Mouse (Mus musculus) kidney, embryonic 16.5 days (tissue): ENCODE measurements around the gene Cat. TPM values are rescaled to one million over a fixed set of nuclear protein-coding genes. Genes with fewer than 3 reads are reported as not detected.

ENCODE experiments used
- ATAC-seq: fragments of 200-750 bp; cut with Nextera tagmentation; 2 replicates; pipeline ENCODE4 v1.8.0; 2017; ENCODE audit warnings: moderate TSS enrichment; ENCODE audit not compliant: low FRiP score, low TSS enrichment
- H3K27ac ChIP-seq: fragments of 300-500 bp; sonication (generic); 2 replicates; pipeline ENCODE4 v1.5.1; 2014; ENCODE audit warnings: low read length
- H3K27me3 ChIP-seq: fragments of 300-500 bp; sonication (generic); 2 replicates; pipeline ENCODE4 v1.6.1; 2014; ENCODE audit warnings: low read length, control low read depth, mixed read lengths; ENCODE audit not compliant: insufficient read depth
- H3K36me3 ChIP-seq: fragments of 300-500 bp; sonication (generic); 2 replicates; pipeline ENCODE4 v1.6.1; 2014; ENCODE audit warnings: low read length, control low read depth, mixed read lengths; ENCODE audit not compliant: insufficient read depth
- H3K4me1 ChIP-seq: fragments of 300-500 bp; sonication (generic); 2 replicates; pipeline ENCODE4 v1.6.1; 2014; ENCODE audit warnings: low read length, control low read depth, mixed read lengths; ENCODE audit not compliant: insufficient read depth
- H3K4me2 ChIP-seq: fragments of 300-500 bp; sonication (generic); replicated peaks from 2 replicates; pipeline ENCODE4 v1.6.1; 2014; ENCODE audit warnings: low read depth, low read length
- H3K4me3 ChIP-seq: fragments of 300-500 bp; sonication (generic); 2 replicates; pipeline ENCODE4 v1.5.1; 2014; ENCODE audit warnings: mild to moderate bottlenecking, low read length
- H3K9ac ChIP-seq: fragments of 300-500 bp; sonication (generic); replicated peaks from 2 replicates; pipeline ENCODE4 v1.6.1; 2014; ENCODE audit warnings: low read length
- H3K9me3 ChIP-seq: fragments of 300-500 bp; sonication (generic); 2 replicates; pipeline ENCODE4 v1.6.1; 2016; ENCODE audit warnings: low read length, control low read depth
- WGBS: fragments of 180-500 bp; shearing (Covaris S2); extraction: QIAGEN DNeasy Blood & Tissue Kit; methylation state at CpG from one replicate; pipeline ENCODE4 v1.1.7; 2014; 5-methylcytosine and 5-hydroxymethylcytosine counted together
- polyA plus RNA-seq: library from polyadenylated mRNA; unstranded; fragments of >200 nt; fragmentation: Nextera tagmentation; extraction: Ambion mirVana; gene quantifications from 2 replicates; pipeline ENCODE4 v1.2.1, GENCODE M21; 2015

The Cat gene
- polyA plus RNA-seq, 1 experiment from 2014 or later, result 101 TPM

DNA sequence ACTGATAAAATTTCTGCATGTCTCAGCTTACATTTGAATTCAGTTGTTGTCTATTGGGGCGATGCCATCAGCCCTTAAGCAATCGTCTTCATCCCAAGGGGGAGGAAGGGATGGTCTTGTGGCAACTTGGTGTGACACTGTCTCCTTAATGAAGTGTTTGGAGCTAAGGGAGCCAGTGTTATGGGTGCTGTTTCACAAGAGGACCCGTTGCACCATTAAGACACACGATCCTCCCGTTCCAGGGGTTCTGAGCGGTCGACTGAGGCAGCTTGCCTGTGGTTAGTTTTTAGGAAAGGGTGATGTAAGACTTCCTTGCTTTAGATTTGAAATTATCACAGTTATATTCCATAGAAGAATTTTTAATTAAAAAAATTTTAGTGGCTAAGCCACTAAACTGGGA is 35.1 kb downstream of the Cat start:
- no peak for ATAC-seq
- peak overlapping the region; percentile 35; the same call in 1 of the 2 replicates for H3K4me2 ChIP-seq
- no peak overlapping the region for H3K27ac ChIP-seq
- H3K36me3 ChIP-seq, result peaks cover 11% of the 10 kb centered on the region
- H3K4me3 ChIP-seq, result no peak overlapping the region
- no peaks in the 10 kb centered on the region for H3K9me3 ChIP-seq
- WGBS, result 46% methylated on average over 7 of the region's 7 CpGs
- no peak overlapping the region for H3K9ac ChIP-seq
- no peaks in the 10 kb centered on the region for H3K4me1 ChIP-seq
- no peaks in the 10 kb centered on the region for H3K27me3 ChIP-seq

DNA sequence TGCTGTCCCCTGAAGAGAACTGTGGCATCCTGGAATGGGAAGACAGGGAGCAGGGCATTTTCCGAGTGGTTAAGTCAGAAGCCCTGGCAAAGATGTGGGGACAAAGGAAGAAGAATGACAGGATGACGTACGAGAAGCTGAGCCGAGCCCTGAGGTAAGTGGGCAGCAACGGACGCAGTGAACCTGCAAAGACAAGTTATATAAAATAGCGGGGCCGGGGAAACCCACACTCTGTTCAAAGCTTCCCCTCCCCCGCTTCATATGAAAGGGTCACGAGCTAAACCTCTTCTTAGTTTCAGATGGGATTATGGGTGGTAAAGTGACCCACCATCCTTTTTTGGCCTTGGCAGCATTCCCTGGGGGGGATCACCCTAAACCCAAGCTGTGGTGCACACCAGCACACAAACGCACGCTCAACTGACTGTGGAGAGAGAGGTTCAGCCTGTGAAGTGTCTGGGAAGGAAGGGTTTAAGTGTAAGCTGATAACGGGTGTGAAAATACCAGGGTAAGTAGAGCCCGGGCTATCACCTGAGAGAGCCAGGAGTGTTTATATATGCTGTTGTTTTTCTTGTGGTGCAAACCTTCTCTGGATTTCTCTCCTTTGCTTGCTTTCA is 35.9 kb downstream of the Cat start:
- Histone ChIP-seq H3K4me3 (no peak overlapping the region), H3K27me3 (no peaks in the 10 kb centered on the region), H3K27ac (no peak overlapping the region), H3K36me3 (peaks cover 5% of the 10 kb centered on the region), H3K9me3 (no peaks in the 10 kb centered on the region), H3K4me2 (peak overlapping the region; percentile 35; the same call in 1 of the 2 replicates), H3K4me1 (no peaks in the 10 kb centered on the region), H3K9ac (no peak overlapping the region)
- ATAC-seq, result peak; percentile 62
- 26% methylated on average over 14 of the region's 14 CpGs for WGBS

DNA sequence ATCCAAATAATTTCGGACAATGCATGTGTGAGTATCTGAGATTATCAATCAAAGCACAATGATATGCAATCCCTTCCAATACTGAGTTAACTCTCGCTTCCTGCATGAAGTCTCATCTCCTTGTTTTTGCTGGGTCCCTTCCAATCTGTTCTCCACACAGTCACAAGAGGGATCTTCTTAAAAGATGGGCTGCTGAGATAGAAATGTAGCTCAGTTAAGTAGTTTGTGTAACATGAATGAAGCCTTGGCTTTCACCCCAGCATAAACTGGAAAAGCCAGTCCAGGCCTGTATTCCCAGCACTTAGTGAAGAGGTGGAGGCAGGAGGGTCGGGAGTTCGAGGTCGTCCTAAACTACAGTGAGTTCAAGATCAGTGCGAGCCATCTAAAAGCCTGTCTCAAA is 38.6 kb downstream of the Cat start:
- 86% methylated on average over 6 of the region's 6 CpGs for WGBS
- no peak overlapping the region for H3K27ac ChIP-seq
- no peaks in the 10 kb centered on the region for H3K9me3 ChIP-seq
- H3K4me1 ChIP-seq, result no peaks in the 10 kb centered on the region
- ATAC-seq, result no peak
- no peaks in the 10 kb centered on the region for H3K27me3 ChIP-seq
- H3K36me3 ChIP-seq, result no peaks in the 10 kb centered on the region
- H3K9ac ChIP-seq, result no peak overlapping the region
- no peak overlapping the region for H3K4me3 ChIP-seq
- no peak overlapping the region for H3K4me2 ChIP-seq

DNA sequence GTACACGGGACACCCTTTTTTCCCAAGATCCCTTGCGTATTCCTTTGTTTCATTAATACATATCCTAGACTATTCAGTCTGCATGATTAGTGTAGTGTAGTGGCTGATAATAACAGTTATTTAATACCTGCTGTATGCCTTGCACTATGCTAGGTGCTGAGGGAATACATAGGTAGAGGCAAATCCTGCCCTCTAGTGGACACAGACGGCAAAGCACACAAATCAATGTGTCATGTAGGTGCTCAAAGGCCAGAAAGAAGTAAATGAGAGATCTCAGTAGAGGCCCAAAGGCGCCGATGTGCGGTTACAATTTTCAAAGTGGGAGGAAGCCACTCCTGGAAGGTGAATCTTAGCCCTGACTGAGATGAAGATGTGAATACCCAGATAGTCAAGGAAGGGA is 39.2 kb downstream of the Cat start:
- no peak overlapping the region for H3K4me2 ChIP-seq
- no peaks in the 10 kb centered on the region for H3K36me3 ChIP-seq
- no peak overlapping the region for H3K9ac ChIP-seq
- H3K27me3 ChIP-seq, result no peaks in the 10 kb centered on the region
- no peaks in the 10 kb centered on the region for H3K4me1 ChIP-seq
- WGBS, result 59% methylated on average over 6 of the region's 6 CpGs
- ATAC-seq, result no peak
- H3K9me3 ChIP-seq, result no peaks in the 10 kb centered on the region
- H3K4me3 ChIP-seq, result no peak overlapping the region
- no peak overlapping the region for H3K27ac ChIP-seq

DNA sequence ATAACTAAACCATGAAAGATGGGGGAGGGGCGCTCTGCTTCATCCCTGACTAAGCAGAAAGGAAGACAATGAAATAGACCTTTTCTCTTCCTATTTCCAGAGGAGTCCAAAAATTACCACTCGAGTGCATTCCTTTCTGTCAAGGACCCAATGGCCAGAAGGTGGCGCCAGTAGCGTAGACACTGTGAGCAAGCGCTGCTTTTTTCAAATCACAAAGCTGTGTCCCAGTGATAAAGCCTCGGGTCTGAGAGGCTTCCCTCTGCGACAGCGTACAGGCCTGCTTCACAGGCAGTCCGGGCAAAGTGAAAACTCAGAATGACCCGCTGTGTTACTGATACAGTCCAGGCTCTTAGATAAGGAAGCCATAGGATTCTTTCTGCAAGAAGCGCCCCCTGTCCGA is 45.2 kb downstream of the Cat start:
- peak overlapping the region; percentile 41 for H3K4me2 ChIP-seq
- 5% methylated on average over 12 of the region's 12 CpGs for WGBS
- ATAC-seq, result 0 out of 2 replicates have a peak, but pooled peaks have one; percentile 32
- no peaks in the 10 kb centered on the region for H3K9me3 ChIP-seq
- no peak overlapping the region for H3K4me3 ChIP-seq
- no peaks in the 10 kb centered on the region for H3K27me3 ChIP-seq
- no peaks in the 10 kb centered on the region for H3K36me3 ChIP-seq
- no peak overlapping the region for H3K27ac ChIP-seq
- H3K9ac ChIP-seq, result peak overlapping the region; percentile 45
- H3K4me1 ChIP-seq, result peaks cover 20% of the 10 kb centered on the region

DNA sequence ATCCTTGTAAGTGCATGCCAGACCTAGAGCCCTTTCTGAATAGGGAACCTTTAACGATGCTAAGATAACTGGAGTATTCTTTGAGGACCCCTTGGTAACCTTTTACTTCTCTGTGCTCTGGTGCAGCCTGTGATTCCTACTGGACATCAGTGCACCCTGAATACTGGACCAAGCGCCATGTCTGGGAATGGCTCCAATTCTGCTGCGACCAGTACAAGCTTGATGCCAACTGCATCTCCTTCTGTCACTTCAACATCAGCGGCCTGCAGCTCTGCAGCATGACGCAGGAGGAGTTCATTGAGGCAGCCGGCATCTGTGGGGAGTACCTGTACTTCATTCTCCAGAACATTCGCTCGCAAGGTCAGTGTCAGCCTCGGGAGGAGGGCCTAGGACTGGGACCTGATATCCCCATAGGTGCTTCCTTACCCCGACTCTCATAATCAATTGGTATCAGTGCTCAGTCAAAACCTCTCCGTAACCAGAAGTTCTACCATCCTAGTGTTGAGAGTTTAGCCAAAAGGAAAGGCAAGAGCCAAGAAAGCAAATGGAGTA is 45.8 kb downstream of the Cat start:
- no peak for ATAC-seq
- Histone ChIP-seq H3K36me3 (no peaks in the 10 kb centered on the region), H3K4me2 (no peak overlapping the region), H3K27me3 (no peaks in the 10 kb centered on the region), H3K4me3 (no peak overlapping the region), H3K27ac (no peak overlapping the region), H3K9me3 (no peaks in the 10 kb centered on the region), H3K4me1 (peaks cover 20% of the 10 kb centered on the region), H3K9ac (no peak overlapping the region)
- 91% methylated on average over 11 of the region's 11 CpGs for WGBS

DNA sequence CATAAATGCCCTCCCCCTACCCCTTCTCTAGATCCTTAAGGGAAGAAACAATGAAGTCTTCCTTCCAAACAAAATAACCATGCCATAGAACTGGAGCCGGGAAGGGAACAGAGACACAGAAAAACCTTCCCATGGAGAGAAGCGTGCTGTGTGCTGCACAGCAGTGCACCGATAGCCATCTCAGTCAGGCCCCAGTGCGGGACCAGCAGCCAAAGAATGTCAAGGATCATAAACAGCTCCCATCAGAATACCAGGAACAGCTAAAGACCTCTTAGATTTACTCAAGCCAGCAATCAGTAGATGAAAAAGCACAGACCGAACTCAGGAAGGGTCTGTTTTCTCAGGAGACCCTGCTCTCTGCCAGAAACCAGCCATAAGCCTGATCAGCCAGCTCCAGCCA is 48.4 kb downstream of the Cat start:
- no peaks in the 10 kb centered on the region for H3K36me3 ChIP-seq
- 15% methylated on average over 5 of the region's 5 CpGs for WGBS
- H3K4me2 ChIP-seq, result no peak overlapping the region
- peak; percentile 74 for ATAC-seq
- peak overlapping the region; percentile 92 for H3K27ac ChIP-seq
- H3K9me3 ChIP-seq, result no peaks in the 10 kb centered on the region
- no peaks in the 10 kb centered on the region for H3K27me3 ChIP-seq
- peaks cover 20% of the 10 kb centered on the region for H3K4me1 ChIP-seq
- no peak overlapping the region for H3K4me3 ChIP-seq
- H3K9ac ChIP-seq, result no peak overlapping the region

DNA sequence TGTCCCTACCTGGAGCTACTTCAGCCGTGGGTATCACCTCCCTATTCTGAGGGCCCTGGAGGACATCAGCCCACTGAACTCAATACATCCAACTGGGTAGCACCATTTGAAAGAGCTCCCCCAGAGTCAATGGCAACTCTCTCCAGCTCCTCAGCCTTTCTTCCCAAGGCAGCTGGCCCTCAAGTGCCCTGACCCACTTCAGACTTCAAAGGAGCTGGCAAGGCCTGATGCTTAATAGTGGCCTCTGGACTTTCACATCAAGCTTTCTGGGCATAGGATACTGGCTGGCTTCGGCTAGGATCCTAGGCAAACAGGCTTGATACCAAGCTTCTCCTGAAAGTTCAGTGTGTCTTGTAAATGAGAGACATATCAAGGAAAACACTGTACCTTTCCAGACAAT is 49.9 kb downstream of the Cat start:
- Histone ChIP-seq H3K4me3 (no peak overlapping the region), H3K27ac (peak overlapping the region; percentile 38; the same call in 1 of the 2 replicates), H3K36me3 (no peaks in the 10 kb centered on the region), H3K4me1 (peaks cover 24% of the 10 kb centered on the region), H3K4me2 (no peak overlapping the region), H3K9me3 (no peaks in the 10 kb centered on the region), H3K9ac (no peak overlapping the region), H3K27me3 (no peaks in the 10 kb centered on the region)
- ATAC-seq, result no peak
- WGBS, result 69% methylated on average over 2 of the region's 2 CpGs

DNA sequence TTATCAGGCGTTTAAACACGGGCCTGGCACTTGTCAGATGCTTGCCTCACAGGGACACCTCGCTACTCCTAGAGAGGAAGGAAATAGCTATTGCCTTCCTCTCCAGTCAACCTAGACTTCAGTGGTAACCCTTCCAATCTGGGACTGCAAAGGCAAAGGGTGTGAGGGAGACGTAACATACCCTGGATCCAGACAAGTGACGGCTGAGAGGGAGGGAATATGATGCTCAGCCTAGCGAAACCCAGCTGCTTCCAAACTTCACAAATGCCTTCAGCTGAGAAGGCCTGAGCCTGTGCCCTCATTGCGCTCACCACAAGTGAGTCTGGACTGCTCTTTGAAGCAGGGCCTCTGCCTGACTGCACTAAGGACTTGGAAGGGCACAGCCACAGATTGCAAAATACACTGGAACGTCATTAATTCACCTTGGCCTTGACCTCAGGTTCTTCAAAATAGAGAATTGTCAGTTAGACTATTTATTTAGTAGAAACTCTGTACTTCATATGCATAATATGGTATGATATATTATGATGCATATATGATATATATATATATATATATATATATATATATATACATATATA is 52.2 kb downstream of the Cat start:
- Histone ChIP-seq H3K36me3 (no peaks in the 10 kb centered on the region), H3K4me3 (no peak overlapping the region), H3K9ac (no peak overlapping the region), H3K27me3 (no peaks in the 10 kb centered on the region), H3K9me3 (no peaks in the 10 kb centered on the region), H3K4me2 (no peak overlapping the region), H3K27ac (no peak overlapping the region), H3K4me1 (peaks cover 24% of the 10 kb centered on the region)
- 46% methylated on average over 8 of the region's 8 CpGs for WGBS
- ATAC-seq, result no peak

DNA sequence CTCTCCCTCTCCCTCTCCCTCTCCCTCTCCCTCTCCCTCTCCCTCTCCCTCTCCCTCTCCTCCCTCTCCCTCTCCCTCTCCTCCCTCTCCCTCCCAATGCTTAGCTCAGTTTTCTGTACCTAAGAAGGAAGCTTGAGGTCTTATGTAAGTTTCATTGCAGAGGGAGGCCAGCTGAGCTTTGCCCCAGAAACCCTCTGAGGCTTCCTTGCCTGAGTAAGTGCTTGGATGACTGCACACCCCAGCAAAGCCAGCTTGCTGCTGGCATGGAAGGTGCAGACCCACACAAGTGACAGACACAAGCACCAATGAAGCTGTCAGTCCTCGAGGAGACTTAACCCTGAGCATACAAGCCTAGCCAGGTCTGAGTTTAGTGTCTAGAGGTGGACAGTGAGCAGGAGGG is 54.2 kb downstream of the Cat start:
- Histone ChIP-seq H3K9ac (no peak overlapping the region), H3K4me3 (no peak overlapping the region), H3K4me2 (no peak overlapping the region), H3K36me3 (no peaks in the 10 kb centered on the region), H3K27ac (no peak overlapping the region), H3K4me1 (peaks cover 5% of the 10 kb centered on the region; the same call in 1 of the 2 replicates), H3K27me3 (no peaks in the 10 kb centered on the region), H3K9me3 (no peaks in the 10 kb centered on the region)
- 21% methylated on average over 1 of the region's 1 CpGs for WGBS
- ATAC-seq, result 0 out of 2 replicates have a peak, but pooled peaks have one; percentile 36
